Mouse (Mus musculus) left cerebral cortex, postnatal 4 days (tissue): ENCODE measurements around the gene Gm904. TPM values are rescaled to one million over a fixed set of nuclear protein-coding genes. Genes with fewer than 3 reads are reported as not detected.
"Not testable (repeated sequence)": the region's sequence is repeated elsewhere in the genome, so short reads cannot be mapped to it uniquely, and the experiment has no call there.

ENCODE experiments used
- DNase-seq: peaks from one replicate; pipeline ENCODE4 v3.0.0-alpha.2; 2022
- intact Hi-C: fragments of 180-260 bp; cut with DNase I; formaldehyde crosslinking; loops from one replicate; pipeline ENCODE4 v1.15.1; 2025
- microRNA-seq: library from miRNA; unstranded; fragments of <30 nt; microRNA quantifications from one replicate; pipeline ENCODE4 v1.2.0, GENCODE M21; 2022
- total RNA-seq, 2 experiments: library from RNA; stranded (reverse); gene quantifications; 2 replicates each; pipeline ENCODE4 v1.2.3; 2021

The Gm904 gene
- total RNA-seq: not detected

- DNase-seq, intact Hi-C loops: not testable (repeated sequence)
Measured at GRCm38 (mm10) chr13:50642928-50643327, at the start of gene Gm904. Gene Gm904 (plus strand): TSS chr13:50643228.

DNA sequence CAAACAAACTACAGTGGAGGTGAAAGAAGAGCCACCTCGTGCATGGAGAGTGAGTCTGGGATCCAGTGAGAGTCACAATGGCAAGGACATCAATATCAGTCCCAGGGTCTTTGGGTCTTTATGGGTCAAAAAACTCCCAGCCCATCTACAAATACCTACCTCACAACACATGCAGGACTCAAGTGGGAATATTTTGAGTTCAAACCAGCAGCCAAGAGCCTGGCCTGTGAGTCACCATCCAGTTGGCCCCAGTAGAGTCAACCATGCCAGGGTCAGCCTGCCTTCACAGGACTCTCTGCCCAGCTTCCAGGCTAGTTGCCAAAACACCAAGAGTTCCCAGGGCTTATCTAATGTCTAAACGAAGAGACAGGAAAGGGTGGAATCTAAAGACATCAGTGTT lies 5.7 kb downstream of the Gm904 start:
- intact Hi-C loops, DNase-seq: not testable (repeated sequence)

Small RNA genes within 50 kb of the gene (microRNA-seq; reads per million reads assigned to microRNA genes)
- gene Gm23952 (not detected), gene Mir683-2 (not detected)

Other genes starting within 250 kb of the Gm904 start
- gene Fbxw17, start 225.4 kb upstream of the Gm904 start, total RNA-seq: 10 to 100 TPM; 28.3 to 33.8 TPM
- gene Gm47429, start 199.3 kb upstream of the Gm904 start, total RNA-seq: not detected
- gene Nutm2, start 175.9 kb upstream of the Gm904 start, total RNA-seq: not detected
- not detected for gene Gm8765, start 55.1 kb downstream of the Gm904 start, total RNA-seq